Mouse (Mus musculus) liver, embryonic 14.5 days (tissue): ENCODE results near the gene Cbl. TPM values are rescaled to one million over a fixed set of nuclear protein-coding genes. Genes with fewer than 3 reads are reported as not detected.

ENCODE experiments used
- ATAC-seq: fragments of 200-750 bp; cut with Nextera tagmentation; 2 replicates; pipeline ENCODE4 v1.8.0; 2017; ENCODE audit warnings: moderate number of reproducible peaks, mild to moderate bottlenecking, moderate library complexity; ENCODE audit not compliant: insufficient read depth
- DNase-seq, 3 experiments: peaks; one replicate each; pipeline ENCODE4 v3.0.0-alpha.2; 2012 to 2013; ENCODE audit warnings: low read depth in 3 of 3, low spot score in 3 of 3
- H3K27ac ChIP-seq: fragments of 300-500 bp; sonication (generic); 2 replicates; pipeline ENCODE4 v1.5.1; 2014; ENCODE audit warnings: moderate library complexity, mild to moderate bottlenecking, control low read depth, inconsistent platforms
- H3K27me3 ChIP-seq: fragments of 300-500 bp; sonication (generic); 2 replicates; pipeline ENCODE4 v1.6.1; 2014; ENCODE audit warnings: mild to moderate bottlenecking, low read length, moderate library complexity; ENCODE audit not compliant: control insufficient read depth, insufficient read depth
- H3K36me3 ChIP-seq: fragments of 300-500 bp; sonication (generic); replicated peaks from 2 replicates; pipeline ENCODE4 v1.6.1; 2014; ENCODE audit warnings: low read depth; ENCODE audit not compliant: control insufficient read depth, insufficient read depth
- H3K4me1 ChIP-seq, 2 experiments: fragments of 200-500 bp in 1 of 2; fragments of 300-500 bp in 1 of 2; sonication (generic) in 1 of 2; replicated peaks; 2 replicates each; pipeline ENCODE4 v1.6.1; 2012 to 2014; ENCODE audit warnings: antibody characterized with exemption in 1 of 2, inconsistent platforms in 1 of 2, low read length in 1 of 2; ENCODE audit not compliant: control insufficient read depth in 2 of 2, insufficient read depth in 2 of 2
- H3K4me2 ChIP-seq: fragments of 300-500 bp; sonication (generic); 2 replicates; pipeline ENCODE4 v1.6.1; 2014; ENCODE audit warnings: low read depth, mild to moderate bottlenecking, control low read depth, moderate library complexity
- H3K4me3 ChIP-seq, 2 experiments: fragments of 200-500 bp in 1 of 2; fragments of 300-500 bp in 1 of 2; sonication (generic) in 1 of 2; 2 replicates each; pipeline ENCODE4 v1.5.1; 2012 to 2014; ENCODE audit warnings: low read depth in 2 of 2, low read length in 2 of 2, mild to moderate bottlenecking in 2 of 2, control low read depth in 1 of 2, inconsistent platforms in 1 of 2, moderate library complexity in 1 of 2; ENCODE audit not compliant: insufficient read depth in 1 of 2
- H3K9ac ChIP-seq: fragments of 300-500 bp; sonication (generic); replicated peaks from 2 replicates; pipeline ENCODE4 v1.6.1; 2014; ENCODE audit warnings: mild to moderate bottlenecking, control low read depth, moderate library complexity
- H3K9me3 ChIP-seq: fragments of 300-500 bp; sonication (generic); 2 replicates; pipeline ENCODE4 v1.6.1; 2016; ENCODE audit warnings: low read length, mixed read lengths; ENCODE audit not compliant: control insufficient read depth
- CTCF ChIP-seq: IDR thresholded peaks from 2 replicates; pipeline ENCODE4 v1.5.1; 2016; ENCODE audit warnings: antibody characterized with exemption, low read depth, control low read depth
- EP300 ChIP-seq: IDR thresholded peaks from 2 replicates; pipeline ENCODE4 v1.6.1; 2016; ENCODE audit warnings: antibody characterized with exemption, low read depth
- WGBS: fragments of 180-500 bp; shearing (Covaris S2); extraction: QIAGEN DNeasy Blood & Tissue Kit; methylation state at CpG from one replicate; pipeline ENCODE4 v1.1.7; 2014; ENCODE audit not compliant: insufficient replicate concordance; 5-methylcytosine and 5-hydroxymethylcytosine counted together
- polyA plus RNA-seq, 2 experiments: library from polyadenylated mRNA; depleted of rRNA in 1 of 2; stranded (reverse) in 1 of 2; unstranded in 1 of 2; fragments of >200 nt; fragmentation: Nextera tagmentation in 1 of 2; extraction: Ambion mirVana in 1 of 2; gene quantifications; 2 replicates each; pipeline versions ENCODE4 v1.2.1 to v1.2.3; 2012 to 2014

Cbl gene
- polyA plus RNA-seq, 2 experiments, result 3.7 to 3.9 TPM

DNA sequence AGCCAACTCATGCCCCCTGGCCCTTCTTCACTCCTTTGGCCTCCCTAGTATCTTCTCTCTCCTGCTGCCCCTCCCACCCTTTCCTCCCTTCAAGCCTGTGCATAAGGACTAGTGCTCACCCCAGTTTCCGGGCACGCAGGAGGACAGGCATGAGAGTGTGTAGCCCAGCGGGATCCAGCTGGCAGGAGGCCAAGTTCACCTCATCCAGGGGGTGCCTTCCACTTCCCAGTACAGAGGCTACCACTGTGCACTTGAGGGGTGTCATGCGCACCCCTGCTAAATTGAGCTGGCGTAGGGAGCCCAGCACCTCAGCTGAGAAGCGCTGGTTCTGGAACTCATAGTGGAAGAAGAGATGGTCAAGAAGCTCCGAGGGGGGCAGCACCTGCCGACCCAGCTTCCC, 22.4 kb upstream of the Cbl start:
- Histone ChIP-seq H3K4me3 (no peak overlapping the region), H3K4me1 (no peaks in the 10 kb centered on the region), H3K27me3 (no peaks in the 10 kb centered on the region), H3K4me2 (no peak overlapping the region), H3K36me3 (no peaks in the 10 kb centered on the region), H3K9ac (no peak overlapping the region), H3K9me3 (no peaks in the 10 kb centered on the region), H3K27ac (no peak overlapping the region)
- ATAC-seq, result no peak
- DNase-seq, result no peak
- TF ChIP-seq CTCF, result no peak
- TF ChIP-seq EP300, result no peak
- 78% methylated on average over 8 of the region's 8 CpGs for WGBS

GRCm38 (mm10) chr9:44255136-44255521, 21.3 kb upstream of the Cbl start:
- H3K4me3 ChIP-seq, result no peak overlapping the region
- no peaks in the 10 kb centered on the region for H3K36me3 ChIP-seq
- no peak overlapping the region for H3K4me2 ChIP-seq
- DNase-seq, result no peak
- H3K4me1 ChIP-seq, result peaks cover 0 to 4% of the 10 kb centered on the region in 2 experiments; a peak in 1 of 4 replicates
- 69% methylated on average over 6 of the region's 6 CpGs for WGBS
- H3K27me3 ChIP-seq, result no peaks in the 10 kb centered on the region
- no peak for ATAC-seq
- H3K27ac ChIP-seq, result no peak overlapping the region
- TF ChIP-seq CTCF (no peak), EP300 (no peak)
- H3K9me3 ChIP-seq, result no peaks in the 10 kb centered on the region
- no peak overlapping the region for H3K9ac ChIP-seq

GRCm38 (mm10) chr9:44254508-44255135, 20.8 kb upstream of the Cbl start:
- Histone ChIP-seq H3K4me2 (no peak overlapping the region), H3K4me1 (peaks cover 0 to 4% of the 10 kb centered on the region in 2 experiments; a peak in 1 of 4 replicates), H3K27me3 (no peaks in the 10 kb centered on the region), H3K9ac (no peak overlapping the region), H3K4me3 (no peak overlapping the region), H3K27ac (no peak overlapping the region), H3K9me3 (no peaks in the 10 kb centered on the region), H3K36me3 (no peaks in the 10 kb centered on the region)
- TF ChIP-seq EP300 (no peak), CTCF (no peak)
- DNase-seq, result no peak
- 37% methylated on average over 5 of the region's 5 CpGs for WGBS
- no peak for ATAC-seq

DNA sequence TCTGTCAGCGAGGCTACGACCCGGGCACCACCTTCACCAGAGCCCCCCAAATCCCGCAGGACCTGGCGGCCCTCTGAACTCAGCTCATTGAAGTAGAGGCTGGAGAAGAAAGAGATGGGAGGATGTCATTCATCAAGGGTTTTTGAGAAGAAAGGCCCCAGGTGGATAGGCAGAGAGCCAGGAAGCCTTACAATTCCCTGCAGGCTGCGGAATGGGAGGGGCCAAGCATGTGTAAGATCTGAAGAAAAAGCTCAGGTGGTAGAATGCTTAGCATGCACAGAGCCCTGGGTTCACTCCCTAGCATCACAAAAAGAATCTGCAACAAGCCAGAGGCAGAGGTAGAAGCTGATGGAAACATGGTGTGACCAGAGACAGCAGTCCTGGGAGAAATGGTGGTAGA, 19.6 kb upstream of the Cbl start:
- ATAC-seq, result no peak
- Histone ChIP-seq H3K9ac (no peak overlapping the region), H3K36me3 (no peaks in the 10 kb centered on the region), H3K4me3 (no peak overlapping the region), H3K4me2 (no peak overlapping the region), H3K9me3 (no peaks in the 10 kb centered on the region), H3K4me1 (peaks cover 0 to 4% of the 10 kb centered on the region in 2 experiments; a peak in 1 of 4 replicates), H3K27ac (no peak overlapping the region), H3K27me3 (no peaks in the 10 kb centered on the region)
- DNase-seq, result no peak
- TF ChIP-seq CTCF (no peak), EP300 (no peak)
- 81% methylated on average over 6 of the region's 6 CpGs for WGBS

- ATAC-seq, result no peak
- no peak within 1 kb of the TSS for H3K4me2 ChIP-seq
- H3K36me3 ChIP-seq, result no peaks in the 10 kb centered on the region
- H3K27ac ChIP-seq, result no peak within 1 kb of the TSS
- WGBS, result 73% methylated on average over 10 of the region's 10 CpGs
- H3K4me3 ChIP-seq, result no peak within 1 kb of the TSS
- H3K4me1 ChIP-seq, result peaks cover 0 to 4% of the 10 kb centered on the region in 2 experiments; a peak in 2 of 4 replicates
- H3K27me3 ChIP-seq, result no peaks in the 10 kb centered on the region
- H3K9me3 ChIP-seq, result no peaks in the 10 kb centered on the region
- TF ChIP-seq CTCF, result no peak
- no peak for DNase-seq
- no peak within 1 kb of the TSS for H3K9ac ChIP-seq
Observed at GRCm38 (mm10) chr9:44251314-44251713, 17.5 kb upstream of the Cbl start, which contains the start of gene Pdzd3. Pdzd3 (minus strand) TSS chr9:44251471.
